Mouse (Mus musculus) central nervous system, embryonic 14 days (tissue): ENCODE results near the gene Myh1. TPM values are rescaled to one million over a fixed set of nuclear protein-coding genes. Genes with fewer than 3 reads are reported as not detected.

Source experiments
- polyA plus RNA-seq: library from polyadenylated mRNA; depleted of rRNA; stranded (reverse); fragments of >200 nt; gene quantifications from 2 replicates; pipeline ENCODE4 v1.2.3, GENCODE M21; 2012; rRNA removed

Gene Myh1
- polyA plus RNA-seq, result 0.01 and 0.33 TPM in 2 replicates

GRCm38 (mm10) chr11:67199752-67200151 is at the start of gene Myh1:
Gene Myh1 (plus strand): TSS chr11:67200052.

GRCm38 (mm10) chr11:67170727-67171126 is 29.1 kb upstream of the Myh1 start, which contains the start of gene Myh2:
Gene Myh2 (plus strand): TSS chr11:67171027.

GRCm38 (mm10) chr11:67237481-67238079 is 37.7 kb downstream of the Myh1 start, which contains the start of gene Myh4:
Gene Myh4 (plus strand): TSS chr11:67238029.

Other genes with a start within 250 kb of the Myh1 start
- 0.06 TPM in 1 of 2 replicates, not detected in the other for gene Tmem238l, start 243.4 kb upstream of the Myh1 start, polyA plus RNA-seq
- gene Tmem220, start 174.9 kb upstream of the Myh1 start, polyA plus RNA-seq, result 0.86 TPM in 2 replicates
- gene Adprm, start 147.5 kb upstream of the Myh1 start, polyA plus RNA-seq, result 30.3 and 32.3 TPM in 2 replicates
- 6.9 and 7.3 TPM in 2 replicates for gene Sco1, start 147.4 kb upstream of the Myh1 start, polyA plus RNA-seq
- 0.41 and 38.5 TPM in 2 replicates for gene Myh3, start 121.8 kb upstream of the Myh1 start, polyA plus RNA-seq
- gene Myh2, start 29.0 kb upstream of the Myh1 start, polyA plus RNA-seq, result 0.07 and 0.09 TPM in 2 replicates
- gene Myh4, start 38.0 kb downstream of the Myh1 start, polyA plus RNA-seq, result 0.01 TPM in 1 of 2 replicates, not detected in the other
- 0.50 and 8.7 TPM in 2 replicates for gene Myh8, start 77.1 kb downstream of the Myh1 start, polyA plus RNA-seq
- gene Myh13, start 121.6 kb downstream of the Myh1 start, polyA plus RNA-seq, result 0.01 and 0.14 TPM in 2 replicates